Mouse (Mus musculus) gastrocnemius, postnatal 36 days (tissue): ENCODE results near the gene Ptgir. TPM values are rescaled to one million over a fixed set of nuclear protein-coding genes. Genes with fewer than 3 reads are reported as not detected.

ENCODE experiments used
- DNase-seq, 2 experiments: peaks; one replicate each; pipeline ENCODE4 v3.0.0; 2022
- intact Hi-C: fragments of 180-260 bp; cut with DNase I; formaldehyde crosslinking; loops from one replicate; pipeline ENCODE4 v1.15.1; 2025
- total RNA-seq, 2 experiments: library from RNA; stranded (reverse); gene quantifications; 2 replicates each; pipeline ENCODE4 v1.2.3; 2021

Ptgir gene
- total RNA-seq, 2 experiments from 2014 or later: 1.1 to 1.2 TPM

GRCm38 (mm10) chr7:16955712-16956111, 49.4 kb downstream of the Ptgir start:
- DNase-seq: no peak
- intact Hi-C loops: no loop called here

- intact Hi-C loops: no loop called here
Observed at GRCm38 (mm10) chr7:16956410-16957265, 50.3 kb downstream of the Ptgir start.

DNA sequence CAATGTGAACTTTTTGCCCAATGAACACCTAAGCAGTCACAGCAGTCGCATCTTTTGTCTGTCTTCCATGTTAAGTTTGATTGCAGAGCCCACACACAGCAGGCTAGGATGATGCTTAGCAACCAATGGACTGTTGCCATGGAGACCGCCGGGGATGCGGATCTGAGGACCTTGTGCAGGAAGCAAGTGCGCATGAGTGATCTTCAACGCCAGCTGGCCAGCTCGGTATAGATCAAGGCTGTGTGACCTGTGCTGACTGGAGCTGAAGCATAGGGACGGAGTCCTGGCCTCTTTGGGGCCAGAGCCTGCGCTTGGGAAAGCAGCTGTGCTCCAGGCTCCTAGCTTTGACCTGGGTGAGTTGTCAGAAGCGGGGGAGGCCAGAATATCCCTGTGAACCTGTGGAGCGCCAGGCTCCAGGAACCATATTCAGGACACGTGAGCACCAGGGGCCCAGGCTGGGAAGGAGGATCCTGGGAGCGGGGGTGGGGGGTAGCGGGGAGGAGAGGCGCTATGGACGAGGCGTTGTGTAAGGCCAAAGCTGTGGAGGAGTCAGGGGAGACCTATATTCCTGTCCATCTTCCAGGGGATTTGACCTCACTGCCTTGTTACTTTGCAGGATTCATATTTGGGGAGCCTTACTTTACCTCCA, 53.4 kb downstream of the Ptgir start, which contains the start of gene Pnmal1:
Pnmal1 (plus strand) TSS at position 141 of the 649 bp plus-strand sequence.
- no peak for DNase-seq
- intact Hi-C loops: no loop called here

More at GRCm38 (mm10) chr7:16956410-16957265, 50.3 kb downstream of the Ptgir start:
- no peak for DNase-seq

Other genes with a start within 250 kb of the Ptgir start
- gene Ceacam15, start 230.8 kb upstream of the Ptgir start, total RNA-seq: not detected
- not detected for gene Ceacam9, start 184.6 kb upstream of the Ptgir start, total RNA-seq
- gene Ap2s1, start 168.1 kb upstream of the Ptgir start, total RNA-seq: 10 to 100 TPM; 48.5 to 50.9 TPM
- gene Slc1a5, start 125.2 kb upstream of the Ptgir start, total RNA-seq: 10 to 100 TPM; 15.2 to 18.6 TPM
- gene Strn4, start 90.6 kb upstream of the Ptgir start, total RNA-seq: 10 to 100 TPM; 13.9 to 14.7 TPM
- gene Fkrp, start 89.8 kb upstream of the Ptgir start, total RNA-seq: 10 to 100 TPM; 45.3 to 50.1 TPM
- 1 to 10 TPM; 5.1 to 6.5 TPM for gene Prkd2, start 63.6 kb upstream of the Ptgir start, total RNA-seq
- 1 to 10 TPM; 2.0 TPM for gene Dact3, start 31.2 kb upstream of the Ptgir start, total RNA-seq
- under 1 TPM in 1 of 2 experiments, not detected in 1; 0.54 TPM for gene Gng8, start 14.7 kb upstream of the Ptgir start, total RNA-seq
- 100 to 1,000 TPM; 297 to 327 TPM for gene Calm3, start 17.6 kb downstream of the Ptgir start, total RNA-seq
- gene Pnmal2, start 38.2 kb downstream of the Ptgir start, total RNA-seq: 1 to 10 TPM; 1.5 to 2.2 TPM
- gene Pnmal1, start 53.2 kb downstream of the Ptgir start, total RNA-seq: not detected
- not detected for gene Gm42372, start 76.6 kb downstream of the Ptgir start, total RNA-seq
- gene Ccdc8, start 86.2 kb downstream of the Ptgir start, total RNA-seq: 1 to 10 TPM; 1.6 to 2.1 TPM
- 10 to 100 TPM; 62.4 to 62.7 TPM for gene Ppp5c, start 121.4 kb downstream of the Ptgir start, total RNA-seq
- gene Hif3a, start 155.9 kb downstream of the Ptgir start, total RNA-seq: 1 to 10 TPM; 1.2 to 1.3 TPM
- under 1 TPM; 0.07 to 0.13 TPM for gene Psg16, start 167.6 kb downstream of the Ptgir start, total RNA-seq
- not detected for gene Ceacam3, start 243.8 kb downstream of the Ptgir start, total RNA-seq